Mouse (Mus musculus): ENCODE results near the gene Tlx2.

DNA sequence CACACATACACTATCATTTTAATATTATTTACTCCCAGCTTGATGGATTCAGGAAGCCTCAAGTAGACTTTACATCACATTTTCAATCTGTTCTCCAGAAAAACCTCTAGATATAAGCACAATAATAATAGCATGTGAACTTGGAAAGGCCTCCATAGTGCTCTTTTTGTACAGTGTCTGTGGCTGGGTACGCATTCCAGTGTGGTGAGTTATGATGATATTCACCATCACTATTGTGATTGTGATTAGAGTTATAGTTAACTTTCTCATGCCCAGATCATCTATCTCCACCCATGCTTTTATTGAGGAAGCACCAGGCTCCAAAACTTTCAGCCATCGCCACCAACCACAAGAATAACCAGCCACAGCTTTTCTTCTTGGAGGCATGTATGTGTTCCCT lies 46.3 kb downstream of the Tlx2 start:
- TF ChIP-seq POLR2A (IDR thresholded peaks at IDR 0.05; ENCODE audit: insufficient read length, low read depth) (no peak), TCF12 (IDR thresholded peaks at IDR 0.05; ENCODE audit: insufficient read depth, poor library complexity, severe bottlenecking) (no peak), POLR2AphosphoS2 (IDR thresholded peaks at IDR 0.05; ENCODE audit: insufficient read length, low read depth) (no peak), CEBPB (IDR thresholded peaks at IDR 0.05; ENCODE audit: insufficient read depth, poor library complexity, severe bottlenecking) (no peak), MYOD1 (IDR thresholded peaks at IDR 0.05; ENCODE audit: control insufficient read depth in 1 of 3, insufficient read length in 2 of 3, low read depth in 2 of 3) (no peak), MYOG (IDR thresholded peaks at IDR 0.05; ENCODE audit: control insufficient read depth in 1 of 3, insufficient read depth in 1 of 3, insufficient read length in 2 of 3, low read depth in 2 of 3) (no peak), MAX (IDR thresholded peaks at IDR 0.05; ENCODE audit: low read depth) (no peak), E2F4 (IDR thresholded peaks at IDR 0.05; ENCODE audit: insufficient read depth) (no peak)
